Mouse (Mus musculus): ENCODE results near the gene Dolpp1. TPM values are rescaled to one million over a fixed set of nuclear protein-coding genes. Genes with fewer than 3 reads are reported as not detected.

The Dolpp1 gene
- polyA plus RNA-seq, 1 experiment from 2014 or later: 53.2 TPM

- Histone ChIP-seq H3K9me3 (replicated peaks) (no peaks in the 10 kb centered on the region), H3K27me3 (ENCODE audit: low read depth, poor library complexity, severe bottlenecking) (no peaks in the 10 kb centered on the region), H3K36me3 (peaks cover 74% of the 10 kb centered on the region), H3K4me1 (peaks cover 60% of the 10 kb centered on the region), H3K27ac (replicated peaks) (peak overlapping the region; percentile 98), H3K4me3 (peak overlapping the region; percentile 39)
- peak; percentile 67 for DNase-seq (ENCODE audit: low spot score)
- WGBS: 24% methylated on average over 12 of the region's 12 CpGs
Observed at GRCm38 (mm10) chr2:30440701-30441517, 48.9 kb downstream of the Dolpp1 start.

GRCm38 (mm10) chr2:30441518-30442497, 49.8 kb downstream of the Dolpp1 start:
- Histone ChIP-seq H3K27me3 (ENCODE audit: low read depth, poor library complexity, severe bottlenecking) (no peaks in the 10 kb centered on the region), H3K4me1 (peaks cover 69% of the 10 kb centered on the region), H3K4me3 (peak overlapping the region; percentile 39), H3K27ac (replicated peaks) (peak overlapping the region; percentile 98), H3K9me3 (replicated peaks) (no peaks in the 10 kb centered on the region), H3K36me3 (peaks cover 81% of the 10 kb centered on the region)
- DNase-seq (ENCODE audit: low spot score): peak; percentile 84
- 7% methylated on average over 15 of the region's 15 CpGs for WGBS

- Histone ChIP-seq H3K4me1 (peaks cover 75% of the 10 kb centered on the region), H3K36me3 (peaks cover 81% of the 10 kb centered on the region), H3K27ac (replicated peaks) (peak overlapping the region; percentile 98), H3K27me3 (ENCODE audit: low read depth, poor library complexity, severe bottlenecking) (no peaks in the 10 kb centered on the region), H3K9me3 (replicated peaks) (no peaks in the 10 kb centered on the region), H3K4me3 (peak overlapping the region; percentile 39)
- WGBS: 69% methylated on average over 5 of the region's 5 CpGs
- DNase-seq (ENCODE audit: low spot score): no peak
Observed at GRCm38 (mm10) chr2:30442498-30442890, 50.4 kb downstream of the Dolpp1 start.

GRCm38 (mm10) chr2:30443281-30443680, 51.2 kb downstream of the Dolpp1 start:
- peak overlapping the region; percentile 98 for H3K27ac ChIP-seq (replicated peaks)
- no peaks in the 10 kb centered on the region for H3K9me3 ChIP-seq (replicated peaks)
- H3K4me1 ChIP-seq: peaks cover 76% of the 10 kb centered on the region
- no peaks in the 10 kb centered on the region for H3K27me3 ChIP-seq (ENCODE audit: low read depth, poor library complexity, severe bottlenecking)
- no peak overlapping the region for H3K4me3 ChIP-seq
- DNase-seq (ENCODE audit: low spot score): no peak
- 68% methylated on average over 4 of the region's 4 CpGs for WGBS
- peaks cover 81% of the 10 kb centered on the region for H3K36me3 ChIP-seq

GRCm38 (mm10) chr2:30444006-30444405, 52.0 kb downstream of the Dolpp1 start:
- Histone ChIP-seq H3K4me1 (peaks cover 76% of the 10 kb centered on the region), H3K4me3 (0 out of 2 replicates have a peak overlapping the region, but pooled peaks have one; percentile 0), H3K9me3 (replicated peaks) (peaks cover 3% of the 10 kb centered on the region; the same call in 1 of the 2 replicates), H3K36me3 (peaks cover 81% of the 10 kb centered on the region), H3K27me3 (ENCODE audit: low read depth, poor library complexity, severe bottlenecking) (no peaks in the 10 kb centered on the region), H3K27ac (replicated peaks) (peak overlapping the region; percentile 98)
- no peak for DNase-seq (ENCODE audit: low spot score)
- WGBS: 75% methylated on average over 5 of the region's 5 CpGs

GRCm38 (mm10) chr2:30444450-30444849, 52.4 kb downstream of the Dolpp1 start:
- Histone ChIP-seq H3K36me3 (peaks cover 81% of the 10 kb centered on the region), H3K27ac (replicated peaks) (peak overlapping the region; percentile 98), H3K4me3 (no peak overlapping the region), H3K9me3 (replicated peaks) (peaks cover 8% of the 10 kb centered on the region), H3K27me3 (ENCODE audit: low read depth, poor library complexity, severe bottlenecking) (no peaks in the 10 kb centered on the region), H3K4me1 (peaks cover 76% of the 10 kb centered on the region)
- no peak for DNase-seq (ENCODE audit: low spot score)

GRCm38 (mm10) chr2:30445312-30445711, 53.3 kb downstream of the Dolpp1 start:
- Histone ChIP-seq H3K4me3 (peak overlapping the region; percentile 33), H3K27ac (replicated peaks) (peak overlapping the region; percentile 98), H3K27me3 (ENCODE audit: low read depth, poor library complexity, severe bottlenecking) (no peaks in the 10 kb centered on the region), H3K9me3 (replicated peaks) (peaks cover 16% of the 10 kb centered on the region), H3K36me3 (peaks cover 81% of the 10 kb centered on the region), H3K4me1 (peaks cover 72% of the 10 kb centered on the region)
- 18% methylated on average over 2 of the region's 2 CpGs for WGBS
- DNase-seq (ENCODE audit: low spot score): peak; percentile 80

GRCm38 (mm10) chr2:30446891-30447826, 55.1 kb downstream of the Dolpp1 start:
- H3K4me3 ChIP-seq: no peak overlapping the region
- 89% methylated on average over 10 of the region's 10 CpGs for WGBS
- H3K27ac ChIP-seq (replicated peaks): peak overlapping the region; percentile 98
- no peaks in the 10 kb centered on the region for H3K27me3 ChIP-seq (ENCODE audit: low read depth, poor library complexity, severe bottlenecking)
- H3K36me3 ChIP-seq: peaks cover 84% of the 10 kb centered on the region
- peaks cover 17% of the 10 kb centered on the region for H3K9me3 ChIP-seq (replicated peaks)
- peaks cover 54% of the 10 kb centered on the region for H3K4me1 ChIP-seq
- no peak for DNase-seq (ENCODE audit: low spot score)

GRCm38 (mm10) chr2:30448371-30448770, 56.3 kb downstream of the Dolpp1 start:
- peaks cover 78% of the 10 kb centered on the region for H3K36me3 ChIP-seq
- H3K27ac ChIP-seq (replicated peaks): 0 out of 2 replicates have a peak overlapping the region, but pooled peaks have one; percentile 13
- no peak for DNase-seq (ENCODE audit: low spot score)

More at GRCm38 (mm10) chr2:30448371-30448770, 56.3 kb downstream of the Dolpp1 start:
- H3K4me1 ChIP-seq: peaks cover 48% of the 10 kb centered on the region
- peaks cover 17% of the 10 kb centered on the region for H3K9me3 ChIP-seq (replicated peaks)
- H3K27me3 ChIP-seq (ENCODE audit: low read depth, poor library complexity, severe bottlenecking): no peaks in the 10 kb centered on the region
- 91% methylated on average over 7 of the region's 7 CpGs for WGBS
- H3K4me3 ChIP-seq: no peak overlapping the region
